Mouse (Mus musculus) fat pad, adult 2 months (tissue): ENCODE results near the gene Shf.
"Not testable (repeated sequence)": the region's sequence is repeated elsewhere in the genome, so short reads cannot be mapped to it uniquely, and the experiment has no call there.

ENCODE experiments used
- DNase-seq: peaks from one replicate; pipeline ENCODE4 v3.0.0-alpha.2; 2011; ENCODE audit warnings: low read depth, low spot score; ENCODE audit errors: extremely low read depth

Shf gene

GRCm38 (mm10) chr2:122368995-122369739, at the start of gene Shf:
TSS of gene Shf (minus strand) at chr2:122369162.
- no peak for DNase-seq

GRCm38 (mm10) chr2:122408928-122409327, 40.0 kb upstream of the Shf start:
- DNase-seq: no peak

GRCm38 (mm10) chr2:122407607-122408006, 38.6 kb upstream of the Shf start:
- DNase-seq: no peak

GRCm38 (mm10) chr2:122396150-122396549, 27.2 kb upstream of the Shf start:
- DNase-seq: no peak

- DNase-seq: not testable (repeated sequence)
These were observed 18.2 kb upstream of the Shf start for GRCm38 (mm10) chr2:122387135-122387534.

GRCm38 (mm10) chr2:122385095-122385494, 16.1 kb upstream of the Shf start:
- no peak for DNase-seq

- no peak for DNase-seq
These were observed 13.2 kb upstream of the Shf start for GRCm38 (mm10) chr2:122382121-122382520.

GRCm38 (mm10) chr2:122381329-122382103, 12.6 kb upstream of the Shf start:
- DNase-seq: no peak

GRCm38 (mm10) chr2:122380768-122381311, 11.9 kb upstream of the Shf start:
- DNase-seq: no peak

- DNase-seq: no peak
These were observed 10.3 kb upstream of the Shf start for GRCm38 (mm10) chr2:122379292-122379650.

- DNase-seq: no peak
These were observed 9.7 kb upstream of the Shf start for GRCm38 (mm10) chr2:122378421-122379291.

GRCm38 (mm10) chr2:122377751-122378246, 8.8 kb upstream of the Shf start:
- no peak for DNase-seq

- no peak for DNase-seq
These were observed 8.3 kb upstream of the Shf start for GRCm38 (mm10) chr2:122377215-122377674.

- no peak for DNase-seq
These were observed 7.1 kb upstream of the Shf start for GRCm38 (mm10) chr2:122376041-122376561.

- no peak for DNase-seq
These were observed 6.5 kb upstream of the Shf start for GRCm38 (mm10) chr2:122375391-122375991.

GRCm38 (mm10) chr2:122374666-122375331, 5.8 kb upstream of the Shf start:
- DNase-seq: no peak

GRCm38 (mm10) chr2:122374012-122374411, 5.0 kb upstream of the Shf start:
- no peak for DNase-seq

GRCm38 (mm10) chr2:122372541-122372940, 3.6 kb upstream of the Shf start:
- no peak for DNase-seq

- DNase-seq: no peak
These were observed 3.1 kb upstream of the Shf start for GRCm38 (mm10) chr2:122372067-122372466.
